Mouse (Mus musculus) forebrain, embryonic 16.5 days (tissue): ENCODE results near the gene Cpxm1. TPM values are rescaled to one million over a fixed set of nuclear protein-coding genes. Genes with fewer than 3 reads are reported as not detected.

ENCODE experiments used
- ATAC-seq: fragments of 200-750 bp; cut with Nextera tagmentation; 2 replicates; pipeline ENCODE4 v1.8.0; 2017; ENCODE audit warnings: mild to moderate bottlenecking, moderate library complexity
- H3K27ac ChIP-seq: fragments of 300-500 bp; sonication (generic); 2 replicates; pipeline ENCODE4 v1.5.1; 2014; ENCODE audit warnings: low read length, control low read depth
- H3K27me3 ChIP-seq: fragments of 300-500 bp; sonication (generic); replicated peaks from 2 replicates; pipeline ENCODE4 v1.6.1; 2014; ENCODE audit warnings: low read length; ENCODE audit not compliant: control insufficient read depth, insufficient read depth
- H3K36me3 ChIP-seq: fragments of 300-500 bp; sonication (generic); 2 replicates; pipeline ENCODE4 v1.6.1; 2014; ENCODE audit not compliant: control insufficient read depth, insufficient read depth
- H3K4me1 ChIP-seq: fragments of 300-500 bp; sonication (generic); replicated peaks from 2 replicates; pipeline ENCODE4 v1.6.1; 2014; ENCODE audit warnings: low read length; ENCODE audit not compliant: control insufficient read depth, insufficient read depth
- H3K4me2 ChIP-seq: fragments of 300-500 bp; sonication (generic); 2 replicates; pipeline ENCODE4 v1.6.1; 2014; ENCODE audit warnings: mild to moderate bottlenecking, low read length, control low read depth
- H3K4me3 ChIP-seq: fragments of 300-500 bp; sonication (generic); replicated peaks from 2 replicates; pipeline ENCODE4 v1.5.1; 2014; ENCODE audit warnings: mild to moderate bottlenecking, low read length, control low read depth
- H3K9ac ChIP-seq: fragments of 300-500 bp; sonication (generic); replicated peaks from 2 replicates; pipeline ENCODE4 v1.6.1; 2014; ENCODE audit warnings: low read depth, low read length, control low read depth
- H3K9me3 ChIP-seq: fragments of 300-500 bp; sonication (generic); 2 replicates; pipeline ENCODE4 v1.6.1; 2016; ENCODE audit warnings: low read length; ENCODE audit not compliant: control insufficient read depth
- WGBS: fragments of 180-500 bp; shearing (Covaris S2); extraction: QIAGEN DNeasy Blood & Tissue Kit; methylation state at CpG from one replicate; pipeline ENCODE4 v1.1.7; 2014; 5-methylcytosine and 5-hydroxymethylcytosine counted together
- polyA plus RNA-seq: library from polyadenylated mRNA; unstranded; fragments of >200 nt; fragmentation: Nextera tagmentation; extraction: Ambion mirVana; gene quantifications from 2 replicates; pipeline ENCODE4 v1.2.1, GENCODE M21; 2015

The Cpxm1 gene
- 18.1 and 19.0 TPM in 2 replicates for polyA plus RNA-seq

DNA sequence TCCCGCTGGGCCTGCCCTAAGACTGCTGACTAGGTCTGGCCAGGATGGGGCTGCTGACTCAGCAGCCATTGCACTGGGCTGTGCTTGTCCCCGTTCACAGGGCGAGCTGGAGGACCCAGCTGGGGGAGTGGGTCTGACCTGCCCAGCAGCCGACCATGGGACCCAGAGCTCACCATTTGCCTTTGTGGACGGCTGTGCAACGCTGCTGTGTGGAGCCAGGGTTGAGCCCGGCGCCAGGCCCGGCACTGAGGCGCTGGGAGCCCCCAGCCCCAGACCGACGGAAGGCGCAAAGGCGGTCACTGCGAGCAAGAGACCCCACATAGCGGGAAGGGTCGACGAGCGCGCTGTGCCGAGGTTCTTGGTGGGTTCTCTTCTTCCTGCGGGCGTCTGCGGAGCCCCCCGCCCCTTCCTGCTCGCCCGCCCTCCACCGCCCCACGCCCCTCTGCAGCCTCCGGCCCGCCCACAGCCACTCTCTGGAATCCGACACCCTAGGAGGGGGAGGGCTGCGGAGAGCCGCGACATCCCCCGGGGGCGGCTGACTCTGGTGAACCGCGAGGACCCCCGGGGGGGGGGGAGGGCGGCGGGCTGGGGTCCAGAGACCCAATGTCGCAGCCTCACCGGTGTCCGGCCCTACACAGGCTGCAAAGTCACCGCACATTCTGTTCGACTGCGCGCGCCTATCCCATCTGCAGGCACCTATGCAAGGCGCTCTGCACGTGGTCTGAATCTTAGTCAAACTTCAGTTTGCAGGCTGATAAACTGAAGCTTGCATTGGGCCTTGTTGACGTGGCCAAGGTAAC lies at the start of gene Cpxm1:
Gene Cpxm1, minus strand, starts transcription at position 389 of the 800 bp plus-strand sequence.
- Histone ChIP-seq H3K27ac (no peak within 1 kb of the TSS), H3K9me3 (no peaks in the 10 kb centered on the region), H3K27me3 (0 out of 2 replicates have a peak, but pooled peaks cover 2% of the 10 kb centered on the region)

DNA sequence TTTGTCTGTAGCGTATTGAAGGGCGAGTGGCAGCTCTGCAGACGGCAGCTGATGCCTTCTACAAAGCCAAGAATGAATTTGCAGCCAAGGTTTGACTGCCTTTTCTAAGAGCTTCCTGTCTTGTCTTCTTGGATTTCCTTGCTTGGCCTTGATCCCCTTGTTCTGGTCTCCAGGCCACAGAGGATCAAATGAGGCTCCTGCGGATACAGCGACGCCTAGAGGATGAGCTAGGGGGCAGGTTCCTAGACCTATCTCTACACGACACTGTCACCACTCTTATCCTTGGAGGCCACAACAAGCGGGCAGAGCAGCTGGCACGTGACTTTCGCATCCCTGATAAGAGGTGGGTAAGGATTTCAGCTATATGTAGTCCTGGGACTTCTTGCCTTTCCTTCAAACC lies 44.8 kb upstream of the Cpxm1 start:
- no peak for ATAC-seq
- Histone ChIP-seq H3K27ac (no peak overlapping the region), H3K9ac (no peak overlapping the region), H3K36me3 (peaks cover 29% of the 10 kb centered on the region), H3K27me3 (no peaks in the 10 kb centered on the region), H3K9me3 (no peaks in the 10 kb centered on the region), H3K4me3 (no peak overlapping the region), H3K4me1 (no peaks in the 10 kb centered on the region), H3K4me2 (no peak overlapping the region)
- WGBS = 88% methylated on average over 10 of the region's 10 CpGs

More for the DNA sequence above, at the start of gene Cpxm1:
- Histone ChIP-seq H3K36me3 (no peaks in the 10 kb centered on the region), H3K4me2 (peak within 1 kb of the TSS; percentile 96), H3K4me3 (peak within 1 kb of the TSS; percentile 61), H3K9ac (peak within 1 kb of the TSS; percentile 76), H3K4me1 (peaks cover 15% of the 10 kb centered on the region)
- peak; percentile 84 for ATAC-seq
- WGBS = under 1% methylated on average over 41 of the region's 53 CpGs

DNA sequence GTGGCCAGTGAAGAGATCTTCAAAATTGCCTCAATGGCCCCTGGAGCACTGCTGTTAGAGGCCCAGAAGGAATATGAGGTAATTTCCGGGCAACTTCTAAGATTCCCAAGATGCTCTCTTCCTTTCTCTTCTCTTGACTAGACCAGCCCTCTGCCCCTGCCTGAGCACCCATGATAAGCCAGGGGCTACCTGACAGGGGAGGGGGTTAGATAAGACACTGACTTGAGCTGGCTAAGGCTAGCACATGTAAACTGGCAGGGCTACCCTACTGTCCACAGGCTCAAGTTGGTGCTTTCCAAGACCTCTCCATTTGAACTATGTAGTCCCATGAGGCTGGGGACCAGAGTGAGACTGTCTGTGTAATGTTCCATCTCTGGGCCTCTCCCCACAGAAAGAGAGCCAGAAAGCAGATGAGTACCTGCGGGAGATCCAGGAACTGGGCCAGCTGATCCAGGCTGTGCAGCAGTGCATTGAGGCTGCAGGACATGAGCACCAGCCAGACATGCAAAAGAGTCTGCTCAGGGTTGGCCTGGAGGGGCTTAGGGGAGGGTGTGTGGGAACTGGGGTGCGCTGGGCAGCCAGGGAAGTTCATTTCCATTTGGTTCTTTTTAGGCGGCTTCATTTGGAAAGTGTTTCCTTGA lies 42.6 kb upstream of the Cpxm1 start:
- Histone ChIP-seq H3K4me3 (no peak overlapping the region), H3K9me3 (no peaks in the 10 kb centered on the region), H3K27ac (no peak overlapping the region), H3K36me3 (peaks cover 29% of the 10 kb centered on the region), H3K9ac (no peak overlapping the region), H3K4me2 (no peak overlapping the region), H3K27me3 (no peaks in the 10 kb centered on the region), H3K4me1 (no peaks in the 10 kb centered on the region)
- no peak for ATAC-seq
- WGBS = 91% methylated on average over 4 of the region's 4 CpGs

DNA sequence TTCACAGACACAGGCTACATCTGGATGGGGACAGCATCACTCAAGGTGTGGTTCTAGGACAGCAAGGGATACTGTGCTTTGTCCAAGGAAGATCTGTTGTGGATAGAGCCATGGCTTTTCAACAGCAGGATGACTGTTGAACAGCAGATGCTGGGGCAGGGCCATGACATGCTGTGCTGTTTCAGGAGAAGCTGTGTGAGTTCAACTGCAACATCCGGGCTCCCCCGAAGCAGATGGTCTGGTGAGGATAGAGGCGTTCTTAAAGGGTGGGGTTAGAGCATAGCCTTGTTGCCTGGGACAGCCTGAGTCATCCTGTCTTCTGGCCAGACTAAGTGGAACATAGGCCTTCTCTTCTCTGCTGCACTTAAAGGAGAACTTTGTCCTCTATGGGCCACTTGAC lies 41.5 kb upstream of the Cpxm1 start:
- no peak overlapping the region for H3K4me3 ChIP-seq
- no peaks in the 10 kb centered on the region for H3K9me3 ChIP-seq
- no peaks in the 10 kb centered on the region for H3K4me1 ChIP-seq
- WGBS = 96% methylated on average over 3 of the region's 3 CpGs
- H3K27me3 ChIP-seq = no peaks in the 10 kb centered on the region
- H3K27ac ChIP-seq = no peak overlapping the region
- no peak for ATAC-seq
- H3K4me2 ChIP-seq = no peak overlapping the region
- peaks cover 29% of the 10 kb centered on the region for H3K36me3 ChIP-seq
- no peak overlapping the region for H3K9ac ChIP-seq

DNA sequence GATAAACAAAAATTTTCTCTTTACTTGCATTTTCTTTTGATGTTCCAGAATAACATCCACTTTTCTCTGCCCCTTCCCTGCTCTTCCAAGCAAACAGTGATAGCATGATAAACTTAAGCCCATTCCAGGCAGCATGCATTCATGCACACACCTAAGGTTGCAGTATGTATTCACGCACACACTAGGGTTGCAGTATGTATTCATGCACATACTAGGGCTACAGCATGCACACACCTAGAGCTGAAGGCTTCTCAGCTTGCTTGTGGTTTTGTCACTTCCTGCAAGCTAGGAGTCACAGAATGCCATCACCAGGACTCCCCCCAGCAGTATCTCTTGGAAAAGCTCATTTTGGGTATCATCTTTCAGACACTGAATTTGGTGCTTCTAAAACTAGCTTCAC lies 39.4 kb upstream of the Cpxm1 start:
- 100% methylated on average over 1 of the region's 1 CpGs for WGBS
- Histone ChIP-seq H3K27me3 (no peaks in the 10 kb centered on the region), H3K27ac (no peak overlapping the region), H3K9ac (no peak overlapping the region), H3K4me3 (no peak overlapping the region), H3K9me3 (no peaks in the 10 kb centered on the region), H3K4me2 (no peak overlapping the region), H3K36me3 (peaks cover 19% of the 10 kb centered on the region), H3K4me1 (no peaks in the 10 kb centered on the region)
- ATAC-seq = no peak

DNA sequence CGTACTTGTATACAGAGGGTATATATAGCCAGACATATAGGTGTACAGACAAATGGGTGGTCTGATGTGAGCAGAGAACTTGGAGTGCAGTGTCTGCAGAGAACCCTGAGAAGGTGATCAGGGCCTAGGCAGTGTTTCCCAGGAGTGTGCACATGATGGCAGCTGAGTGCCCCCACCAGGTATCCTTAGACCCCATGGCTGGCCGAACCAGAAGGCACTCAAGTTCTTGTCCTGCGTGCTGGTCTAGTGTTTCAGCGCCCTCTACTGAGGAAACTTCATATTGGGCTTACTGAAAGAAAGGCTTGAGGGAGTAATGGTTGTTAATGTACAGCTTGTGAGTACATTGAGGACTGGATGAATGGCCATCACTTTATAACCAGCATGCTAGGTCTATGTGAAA lies 35.8 kb upstream of the Cpxm1 start:
- H3K9ac ChIP-seq = no peak overlapping the region
- H3K27me3 ChIP-seq = no peaks in the 10 kb centered on the region
- H3K36me3 ChIP-seq = no peaks in the 10 kb centered on the region
- H3K4me3 ChIP-seq = no peak overlapping the region
- WGBS = 28% methylated on average over 4 of the region's 4 CpGs
- no peaks in the 10 kb centered on the region for H3K9me3 ChIP-seq
- H3K4me1 ChIP-seq = no peaks in the 10 kb centered on the region
- no peak overlapping the region for H3K4me2 ChIP-seq
- ATAC-seq = no peak; the same call in 1 of the 2 replicates
- H3K27ac ChIP-seq = no peak overlapping the region

DNA sequence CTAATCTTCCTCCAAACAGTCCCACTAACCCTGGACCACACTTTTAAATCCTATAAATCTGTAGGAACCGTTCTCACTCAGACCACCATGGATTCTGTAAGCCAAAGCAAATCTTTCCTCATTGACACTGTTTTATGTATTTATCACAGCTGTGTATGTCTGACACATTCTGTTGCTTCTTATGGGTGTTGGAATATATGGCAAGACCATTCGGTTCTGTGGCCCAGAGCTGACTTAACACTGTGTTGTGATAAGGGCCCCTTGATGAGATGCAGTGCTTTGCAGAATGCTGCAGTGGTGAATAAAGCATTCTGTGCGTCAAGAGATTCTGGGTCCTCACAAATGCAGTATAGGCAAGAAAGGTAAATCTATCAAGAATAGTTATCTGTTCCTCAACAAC lies 34.8 kb upstream of the Cpxm1 start:
- WGBS = 67% methylated on average over 3 of the region's 3 CpGs
- Histone ChIP-seq H3K36me3 (no peaks in the 10 kb centered on the region), H3K4me3 (no peak overlapping the region), H3K4me2 (no peak overlapping the region), H3K27me3 (no peaks in the 10 kb centered on the region), H3K9me3 (no peaks in the 10 kb centered on the region), H3K4me1 (no peaks in the 10 kb centered on the region), H3K9ac (no peak overlapping the region), H3K27ac (peak overlapping the region; percentile 37)
- ATAC-seq = peak; percentile 67

DNA sequence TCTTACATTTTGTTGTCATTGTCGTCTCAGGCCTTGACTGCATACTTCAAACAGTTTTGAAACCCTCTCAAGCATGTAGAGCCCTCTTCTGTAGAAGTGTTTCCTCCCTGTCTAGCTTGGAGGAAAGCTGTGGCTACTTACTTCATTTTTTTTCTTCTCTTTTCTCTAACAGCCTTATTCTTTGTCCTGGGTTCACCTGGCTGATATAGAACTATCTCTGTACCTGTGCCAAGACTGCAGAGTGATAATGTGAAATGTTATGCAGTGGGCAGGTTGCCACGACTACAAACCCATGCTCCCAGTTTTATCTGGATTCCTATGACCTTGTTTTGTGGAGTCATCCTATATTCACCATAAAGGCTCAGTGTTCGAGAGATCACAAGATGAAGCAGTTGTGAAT lies 33.1 kb upstream of the Cpxm1 start:
- no peak for ATAC-seq
- no peaks in the 10 kb centered on the region for H3K36me3 ChIP-seq
- no peak overlapping the region for H3K4me3 ChIP-seq
- no peak overlapping the region for H3K27ac ChIP-seq
- no peak overlapping the region for H3K9ac ChIP-seq
- H3K4me2 ChIP-seq = no peak overlapping the region
- 81% methylated on average over 3 of the region's 3 CpGs for WGBS
- H3K9me3 ChIP-seq = no peaks in the 10 kb centered on the region
- no peaks in the 10 kb centered on the region for H3K27me3 ChIP-seq
- peaks cover 2% of the 10 kb centered on the region for H3K4me1 ChIP-seq

DNA sequence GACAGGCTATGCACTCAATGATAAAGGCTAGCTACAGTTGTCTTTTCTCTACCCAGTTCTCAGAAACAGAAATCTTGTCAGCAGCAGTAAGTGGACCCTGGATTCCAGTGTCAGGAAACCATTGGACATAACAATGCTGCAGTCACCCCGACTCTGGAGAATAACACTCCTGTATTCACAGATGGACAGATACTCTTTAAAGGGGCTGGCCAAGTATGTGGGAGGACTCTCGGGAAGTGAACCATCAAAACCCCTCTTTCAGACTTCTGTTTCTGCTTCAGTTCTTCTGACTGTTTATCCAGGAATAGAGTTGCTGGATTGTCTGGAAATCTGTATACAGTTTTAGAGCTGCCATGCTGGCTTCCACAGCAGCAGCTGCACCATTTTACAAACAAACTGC lies 32.5 kb upstream of the Cpxm1 start:
- no peak overlapping the region for H3K9ac ChIP-seq
- whole genome bisulfite sequencing = 57% methylated on average over 2 of the region's 2 CpGs

More for the DNA sequence above, 32.5 kb upstream of the Cpxm1 start:
- ATAC-seq = no peak
- H3K4me1 ChIP-seq = peaks cover 9% of the 10 kb centered on the region
- H3K4me3 ChIP-seq = no peak overlapping the region
- no peak overlapping the region for H3K27ac ChIP-seq
- no peaks in the 10 kb centered on the region for H3K9me3 ChIP-seq
- H3K4me2 ChIP-seq = no peak overlapping the region
- no peaks in the 10 kb centered on the region for H3K36me3 ChIP-seq
- H3K27me3 ChIP-seq = no peaks in the 10 kb centered on the region
